Mouse (Mus musculus) embryonic facial prominence, embryonic 12.5 days (tissue): ENCODE measurements around the gene Olfr77. TPM values are rescaled to one million over a fixed set of nuclear protein-coding genes. Genes with fewer than 3 reads are reported as not detected.

Experiments
- ATAC-seq: fragments of 200-750 bp; cut with Nextera tagmentation; 2 replicates; pipeline ENCODE4 v1.8.0; 2017; ENCODE audit not compliant: insufficient number of reproducible peaks, insufficient read depth, low FRiP score, low TSS enrichment
- H3K27ac ChIP-seq: fragments of 300-500 bp; sonication (generic); 2 replicates; pipeline ENCODE4 v1.5.1; 2016; ENCODE audit warnings: mild to moderate bottlenecking
- H3K27me3 ChIP-seq: fragments of 300-500 bp; sonication (generic); 2 replicates; pipeline ENCODE4 v1.6.1; 2016; ENCODE audit warnings: mild to moderate bottlenecking, moderate library complexity
- H3K36me3 ChIP-seq: fragments of 300-500 bp; sonication (generic); 2 replicates; pipeline ENCODE4 v1.6.1; 2016; ENCODE audit warnings: mild to moderate bottlenecking
- H3K4me1 ChIP-seq: fragments of 300-500 bp; sonication (generic); 2 replicates; pipeline ENCODE4 v1.6.1; 2016
- H3K4me2 ChIP-seq: fragments of 300-500 bp; sonication (generic); replicated peaks from 2 replicates; pipeline ENCODE4 v1.6.1; 2016; ENCODE audit warnings: mild to moderate bottlenecking, moderate library complexity
- H3K4me3 ChIP-seq: fragments of 300-500 bp; sonication (generic); 2 replicates; pipeline ENCODE4 v1.5.1; 2016; ENCODE audit warnings: mild to moderate bottlenecking
- H3K9ac ChIP-seq: fragments of 300-500 bp; sonication (generic); 2 replicates; pipeline ENCODE4 v1.6.1; 2016; ENCODE audit warnings: mild to moderate bottlenecking, moderate library complexity
- H3K9me3 ChIP-seq: fragments of 300-500 bp; sonication (generic); 2 replicates; pipeline ENCODE4 v1.6.1; 2016; ENCODE audit warnings: mild to moderate bottlenecking, moderate library complexity
- WGBS: fragments of 180-500 bp; shearing (Covaris S2); methylation state at CpG from one replicate; pipeline ENCODE4 v1.1.7; 2016; 5-methylcytosine and 5-hydroxymethylcytosine counted together
- polyA plus RNA-seq: library from polyadenylated mRNA; unstranded; fragments of >200 nt; fragmentation: Nextera tagmentation; extraction: Ambion mirVana; gene quantifications from 2 replicates; pipeline ENCODE4 v1.2.1, GENCODE M21; 2016

The Olfr77 gene
- 0.15 and 0.24 TPM in 2 replicates for polyA plus RNA-seq

- WGBS: 86% methylated on average over 2 of the region's 2 CpGs
- Histone ChIP-seq H3K4me1 (no peaks in the 10 kb centered on the region), H3K27ac (no peak within 1 kb of the TSS), H3K4me3 (no peak within 1 kb of the TSS), H3K9ac (no peak within 1 kb of the TSS), H3K36me3 (no peaks in the 10 kb centered on the region), H3K9me3 (peaks cover 9% of the 10 kb centered on the region; the same call in 1 of the 2 replicates), H3K27me3 (no peaks in the 10 kb centered on the region), H3K4me2 (no peak within 1 kb of the TSS)
- no peak for ATAC-seq
These were observed at the start of gene Olfr77 for GRCm38 (mm10) chr9:19916565-19916964. Olfr77 (plus strand) TSS chr9:19916865.

DNA sequence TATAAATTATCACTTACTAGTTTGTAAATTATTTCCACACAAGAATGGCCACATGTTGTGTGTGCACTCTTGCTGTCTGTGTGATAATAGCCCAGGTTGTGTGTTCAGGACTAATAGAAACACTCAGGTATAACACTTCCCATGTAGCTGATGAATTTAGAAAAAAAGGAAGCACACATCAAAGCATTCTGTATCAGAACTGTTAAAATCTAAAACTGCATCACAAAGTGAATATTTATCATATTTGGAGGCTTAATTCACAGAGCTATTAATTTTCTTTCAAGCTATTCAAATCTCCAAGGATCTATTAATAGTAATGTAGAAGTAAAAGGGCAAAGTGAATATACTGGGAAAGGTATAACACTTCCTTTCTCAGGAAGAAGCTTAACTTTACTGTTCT is 28.8 kb upstream of the Olfr77 start, which contains the start of gene Olfr862:
Gene Olfr862, minus strand, starts transcription at position 101 of the 400 bp plus-strand sequence.
- no peak within 1 kb of the TSS for H3K27ac ChIP-seq
- no peak within 1 kb of the TSS for H3K9ac ChIP-seq
- peaks cover 6% of the 10 kb centered on the region; the same call in 1 of the 2 replicates for H3K9me3 ChIP-seq
- H3K4me1 ChIP-seq: no peaks in the 10 kb centered on the region
- H3K36me3 ChIP-seq: no peaks in the 10 kb centered on the region
- no peak within 1 kb of the TSS for H3K4me2 ChIP-seq
- no peak within 1 kb of the TSS for H3K4me3 ChIP-seq
- no peak for ATAC-seq
- no peaks in the 10 kb centered on the region for H3K27me3 ChIP-seq

DNA sequence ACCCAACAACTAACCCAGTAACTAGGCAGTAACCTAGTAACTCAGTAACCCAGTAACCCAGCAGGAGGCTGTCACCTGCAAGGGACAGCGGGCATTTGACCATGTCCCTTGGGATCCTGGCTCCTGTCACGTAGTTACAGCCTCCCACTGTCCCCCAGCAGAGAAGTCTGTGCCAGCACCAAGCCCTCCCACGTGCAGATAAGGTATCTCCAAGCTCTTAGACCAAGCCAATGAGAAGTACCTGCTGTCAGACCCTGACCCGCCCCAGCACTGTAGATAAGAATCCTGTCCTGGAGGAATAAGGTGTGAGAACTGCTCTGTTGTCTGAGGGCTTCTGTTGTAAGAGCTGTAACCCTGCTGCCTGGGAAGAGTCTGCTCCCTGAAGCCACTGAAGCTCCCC is 5.5 kb upstream of the Olfr77 start:
- Histone ChIP-seq H3K4me1 (no peaks in the 10 kb centered on the region), H3K4me3 (no peak overlapping the region), H3K9me3 (0 out of 2 replicates have a peak, but pooled peaks cover 3% of the 10 kb centered on the region), H3K36me3 (no peaks in the 10 kb centered on the region), H3K9ac (no peak overlapping the region), H3K4me2 (no peak overlapping the region), H3K27me3 (no peaks in the 10 kb centered on the region), H3K27ac (no peak overlapping the region)
- no peak for ATAC-seq
- 68% methylated on average over 4 of the region's 4 CpGs for WGBS

Other genes with a start within 250 kb of the Olfr77 start
- gene Olfr857, start 207.4 kb upstream of the Olfr77 start, polyA plus RNA-seq: not detected in 2 replicates
- not detected in 2 replicates for gene Olfr58, start 136.6 kb upstream of the Olfr77 start, polyA plus RNA-seq
- not detected in 2 replicates for gene Olfr859, start 112.0 kb upstream of the Olfr77 start, polyA plus RNA-seq
- not detected in 2 replicates for gene Olfr860, start 67.1 kb upstream of the Olfr77 start, polyA plus RNA-seq
- not detected in 2 replicates for gene Olfr862, start 28.9 kb upstream of the Olfr77 start, polyA plus RNA-seq
- not detected in 2 replicates for gene Olfr866, start 111.2 kb downstream of the Olfr77 start, polyA plus RNA-seq
- gene Olfr867, start 140.7 kb downstream of the Olfr77 start, polyA plus RNA-seq: not detected in 2 replicates
- gene Olfr868, start 181.8 kb downstream of the Olfr77 start, polyA plus RNA-seq: not detected in 2 replicates
- not detected in 2 replicates for gene Olfr869, start 212.1 kb downstream of the Olfr77 start, polyA plus RNA-seq